Mouse (Mus musculus): ENCODE measurements around the gene Bank1. TPM values are rescaled to one million over a fixed set of nuclear protein-coding genes. Genes with fewer than 3 reads are reported as not detected.
A peak's percentile ranks its signal among the peaks of the same experiment; 100 is the strongest.

Gene Bank1
- total and polyA plus RNA-seq, 2 experiments from 2014 or later, result 0.43 to 0.66 TPM

DNA sequence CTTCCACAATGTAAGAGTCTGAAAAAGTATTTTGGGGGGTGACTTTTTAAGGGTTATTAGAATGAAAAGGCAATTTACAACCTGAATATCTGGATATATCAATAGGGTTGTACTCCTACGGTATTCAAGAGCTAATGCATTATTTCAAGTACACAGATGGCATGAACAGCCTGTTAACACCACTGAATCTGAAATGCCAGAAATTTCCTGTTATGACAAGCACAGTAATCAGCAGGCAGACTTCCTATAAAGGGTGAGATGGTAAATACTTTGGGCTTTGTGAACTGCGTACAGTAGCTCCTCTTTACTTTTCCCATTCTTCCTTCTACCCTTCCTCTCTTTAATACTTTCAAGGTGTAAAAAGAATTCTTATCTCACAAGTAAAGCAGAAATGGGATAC lies 30.6 kb downstream of the Bank1 start:
- H3K9me3 ChIP-seq (ENCODE audit: low read length), result no peaks in the 10 kb centered on the region
- 84% methylated on average over 2 of the region's 2 CpGs for WGBS
- H3K9ac ChIP-seq (replicated peaks; ENCODE audit: low read length, poor library complexity, severe bottlenecking), result no peak overlapping the region
- no peak for ATAC-seq (ENCODE audit: low FRiP score)
- H3K36me3 ChIP-seq (ENCODE audit: insufficient read depth, low read length), result no peaks in the 10 kb centered on the region
- no peak for TF ChIP-seq CTCF (IDR thresholded peaks at IDR 0.05)
- H3K4me1 ChIP-seq (ENCODE audit: insufficient read depth, low read length), result no peaks in the 10 kb centered on the region
- peak; percentile 5 for DNase-seq (ENCODE audit: low spot score)
- no peaks in the 10 kb centered on the region for H3K27me3 ChIP-seq (ENCODE audit: insufficient read depth, low read length)
- H3K4me2 ChIP-seq (ENCODE audit: low read depth, low read length, poor library complexity, severe bottlenecking), result no peak overlapping the region
- H3K27ac ChIP-seq (ENCODE audit: low read depth, low read length), result no peak overlapping the region
- H3K4me3 ChIP-seq (ENCODE audit: low read depth, low read length), result no peak overlapping the region

DNA sequence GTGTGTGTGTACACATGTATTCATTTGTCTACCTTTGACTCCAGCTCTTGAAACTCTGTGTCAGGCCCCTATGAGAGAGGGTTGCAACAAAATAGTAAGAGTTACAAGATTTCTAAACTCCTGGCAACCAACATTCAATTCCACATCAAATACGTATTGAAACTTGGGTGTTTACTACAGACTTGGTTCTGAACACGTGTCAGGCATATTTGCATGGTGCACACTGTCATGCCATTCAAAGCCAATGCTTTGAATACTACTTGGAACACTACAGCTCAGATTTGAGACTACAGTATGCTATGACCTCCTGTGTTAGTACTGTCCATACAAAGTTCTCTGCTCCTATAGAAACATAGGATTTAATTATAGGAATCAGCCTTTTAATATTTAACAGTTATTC lies 38.0 kb downstream of the Bank1 start:
- 88% methylated on average over 2 of the region's 2 CpGs for WGBS

DNA sequence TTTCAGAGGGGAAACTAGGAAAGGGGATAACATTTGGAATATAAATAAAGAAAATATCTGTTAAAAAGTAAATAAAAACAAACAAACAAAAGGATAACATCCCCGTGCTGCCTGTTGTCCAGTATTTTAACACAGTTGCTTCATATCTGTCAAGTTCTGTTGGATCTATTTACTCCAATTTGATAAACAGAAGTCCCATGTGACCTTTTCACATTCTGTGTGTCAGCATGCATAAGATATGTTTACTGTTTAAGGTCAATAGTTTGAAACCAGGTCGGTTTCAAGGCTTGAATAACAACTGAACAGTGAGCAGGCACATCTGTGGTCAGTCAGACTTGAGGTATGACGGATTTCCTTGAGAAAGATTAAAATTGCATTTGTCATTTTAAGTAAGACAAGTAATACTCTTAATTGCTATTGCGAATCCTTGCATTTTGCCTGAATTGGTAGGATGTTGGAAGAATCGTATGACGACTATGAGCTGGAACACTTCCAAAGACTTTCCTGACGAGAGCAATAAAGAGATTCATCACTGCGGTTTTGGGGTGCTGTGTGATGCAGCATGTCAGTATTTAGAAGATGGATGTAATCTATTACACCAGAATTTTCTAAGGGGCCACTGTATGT lies 60.8 kb downstream of the Bank1 start:
- no peak for DNase-seq (ENCODE audit: low spot score)
- WGBS, result 89% methylated on average over 8 of the region's 8 CpGs
- Histone ChIP-seq H3K27ac (ENCODE audit: low read depth, low read length) (no peak overlapping the region), H3K36me3 (ENCODE audit: insufficient read depth, low read length) (no peaks in the 10 kb centered on the region), H3K9me3 (ENCODE audit: low read length) (no peaks in the 10 kb centered on the region), H3K4me2 (ENCODE audit: low read depth, low read length, poor library complexity, severe bottlenecking) (no peak overlapping the region), H3K9ac (replicated peaks; ENCODE audit: low read length, poor library complexity, severe bottlenecking) (no peak overlapping the region), H3K27me3 (ENCODE audit: insufficient read depth, low read length) (no peaks in the 10 kb centered on the region), H3K4me3 (ENCODE audit: low read depth, low read length) (no peak overlapping the region), H3K4me1 (ENCODE audit: insufficient read depth, low read length) (no peaks in the 10 kb centered on the region)
- ATAC-seq (ENCODE audit: low FRiP score), result no peak
- TF ChIP-seq CTCF (IDR thresholded peaks at IDR 0.05), result no peak

More for the DNA sequence above, 38.0 kb downstream of the Bank1 start:
- DNase-seq (ENCODE audit: low spot score) (no peak), ATAC-seq (ENCODE audit: low FRiP score) (no peak)
- no peaks in the 10 kb centered on the region for H3K36me3 ChIP-seq (ENCODE audit: insufficient read depth, low read length)
- H3K9me3 ChIP-seq (ENCODE audit: low read length), result no peaks in the 10 kb centered on the region
- H3K4me2 ChIP-seq (ENCODE audit: low read depth, low read length, poor library complexity, severe bottlenecking), result no peak overlapping the region
- TF ChIP-seq CTCF (IDR thresholded peaks at IDR 0.05), result no peak
- H3K4me3 ChIP-seq (ENCODE audit: low read depth, low read length), result no peak overlapping the region
- no peak overlapping the region for H3K27ac ChIP-seq (ENCODE audit: low read depth, low read length)
- no peaks in the 10 kb centered on the region for H3K4me1 ChIP-seq (ENCODE audit: insufficient read depth, low read length)
- H3K27me3 ChIP-seq (ENCODE audit: insufficient read depth, low read length), result no peaks in the 10 kb centered on the region
- no peak overlapping the region for H3K9ac ChIP-seq (replicated peaks; ENCODE audit: low read length, poor library complexity, severe bottlenecking)

DNA sequence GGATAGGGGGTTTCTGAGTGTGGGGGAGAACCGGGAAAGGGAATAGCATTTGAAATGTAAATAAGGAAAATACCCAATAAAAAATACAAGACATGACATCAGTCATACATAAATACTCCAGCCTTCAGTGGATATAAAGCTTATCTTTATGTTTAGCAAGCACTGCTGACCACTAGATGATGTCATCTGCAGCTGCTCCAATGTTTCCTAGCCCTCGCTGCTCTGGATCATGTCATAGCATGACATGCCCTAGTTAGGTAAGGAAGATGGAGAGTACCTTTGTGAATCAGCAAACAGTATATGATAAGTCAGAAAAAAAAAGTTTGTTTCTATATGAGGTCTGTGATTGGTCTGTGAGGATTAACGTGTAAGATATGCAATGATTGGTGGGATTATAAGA lies 68.1 kb downstream of the Bank1 start:
- WGBS, result 91% methylated on average over 3 of the region's 3 CpGs
- Histone ChIP-seq H3K4me2 (ENCODE audit: low read depth, low read length, poor library complexity, severe bottlenecking) (no peak overlapping the region), H3K36me3 (ENCODE audit: insufficient read depth, low read length) (no peaks in the 10 kb centered on the region), H3K27me3 (ENCODE audit: insufficient read depth, low read length) (no peaks in the 10 kb centered on the region), H3K4me1 (ENCODE audit: insufficient read depth, low read length) (no peaks in the 10 kb centered on the region), H3K9me3 (ENCODE audit: low read length) (no peaks in the 10 kb centered on the region), H3K27ac (ENCODE audit: low read depth, low read length) (no peak overlapping the region), H3K4me3 (ENCODE audit: low read depth, low read length) (no peak overlapping the region), H3K9ac (replicated peaks; ENCODE audit: low read length, poor library complexity, severe bottlenecking) (no peak overlapping the region)
- DNase-seq (ENCODE audit: low spot score) (no peak), ATAC-seq (ENCODE audit: low FRiP score) (no peak)
- no peak for TF ChIP-seq CTCF (IDR thresholded peaks at IDR 0.05)

DNA sequence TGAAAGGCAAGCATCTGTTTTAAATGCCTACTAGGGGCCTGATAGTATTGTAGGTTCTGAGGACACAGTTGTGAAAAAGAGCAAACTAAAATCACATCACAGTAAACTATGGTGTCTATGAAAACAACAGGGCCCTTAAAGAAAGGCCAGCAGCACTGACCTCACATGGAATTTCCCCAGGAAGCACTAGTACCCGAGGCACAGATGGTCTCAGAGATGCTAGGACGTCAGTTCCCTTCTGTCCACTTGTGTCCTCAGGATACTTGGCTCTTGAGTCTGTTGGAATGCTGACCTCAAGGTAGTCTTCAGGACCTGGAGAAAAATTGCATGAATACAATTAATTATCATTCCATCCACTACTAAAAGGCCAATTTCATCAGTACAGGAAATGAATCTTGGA lies 71.2 kb downstream of the Bank1 start:
- ATAC-seq (ENCODE audit: low FRiP score), result no peak
- Histone ChIP-seq H3K4me2 (ENCODE audit: low read depth, low read length, poor library complexity, severe bottlenecking) (no peak overlapping the region), H3K9ac (replicated peaks; ENCODE audit: low read length, poor library complexity, severe bottlenecking) (no peak overlapping the region), H3K36me3 (ENCODE audit: insufficient read depth, low read length) (no peaks in the 10 kb centered on the region), H3K9me3 (ENCODE audit: low read length) (no peaks in the 10 kb centered on the region), H3K4me1 (ENCODE audit: insufficient read depth, low read length) (no peaks in the 10 kb centered on the region), H3K27ac (ENCODE audit: low read depth, low read length) (no peak overlapping the region), H3K4me3 (ENCODE audit: low read depth, low read length) (no peak overlapping the region), H3K27me3 (ENCODE audit: insufficient read depth, low read length) (no peaks in the 10 kb centered on the region)
- 61% methylated on average over 2 of the region's 2 CpGs for WGBS
- DNase-seq (ENCODE audit: low spot score), result no peak
- no peak for TF ChIP-seq CTCF (IDR thresholded peaks at IDR 0.05)

DNA sequence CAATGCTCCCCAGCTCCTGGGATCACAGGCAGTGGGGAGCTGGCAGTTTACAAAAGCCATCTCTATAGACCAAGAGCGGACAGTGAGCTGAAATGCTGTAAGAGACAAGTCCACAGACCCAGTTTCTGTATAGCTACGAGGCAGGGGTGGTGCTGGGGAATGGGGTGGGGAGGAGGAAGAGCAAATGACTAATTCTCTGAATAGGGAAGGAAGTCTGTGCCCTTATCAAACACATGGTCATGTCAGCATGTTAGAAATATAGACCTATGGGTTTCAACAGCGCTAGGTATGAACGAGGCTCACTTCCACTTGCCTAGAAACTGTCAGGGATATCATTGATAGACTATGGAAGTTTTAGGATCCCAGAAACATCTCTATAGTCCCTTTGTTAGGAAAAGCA lies 73.0 kb downstream of the Bank1 start:
- WGBS, result 73% methylated on average over 4 of the region's 4 CpGs
- no peaks in the 10 kb centered on the region for H3K9me3 ChIP-seq (ENCODE audit: low read length)
- no peaks in the 10 kb centered on the region for H3K36me3 ChIP-seq (ENCODE audit: insufficient read depth, low read length)
- no peaks in the 10 kb centered on the region for H3K27me3 ChIP-seq (ENCODE audit: insufficient read depth, low read length)
- H3K9ac ChIP-seq (replicated peaks; ENCODE audit: low read length, poor library complexity, severe bottlenecking), result no peak overlapping the region
- no peak for ATAC-seq (ENCODE audit: low FRiP score)
- DNase-seq (ENCODE audit: low spot score), result no peak
- no peak overlapping the region for H3K4me2 ChIP-seq (ENCODE audit: low read depth, low read length, poor library complexity, severe bottlenecking)
- no peaks in the 10 kb centered on the region for H3K4me1 ChIP-seq (ENCODE audit: insufficient read depth, low read length)
- no peak for TF ChIP-seq CTCF (IDR thresholded peaks at IDR 0.05)
- no peak overlapping the region for H3K27ac ChIP-seq (ENCODE audit: low read depth, low read length)
- no peak overlapping the region for H3K4me3 ChIP-seq (ENCODE audit: low read depth, low read length)

All from midbrain, postnatal 0 days (tissue).